Mouse (Mus musculus) CD4-positive, CD25-positive, alpha-beta regulatory T cell, adult 4 months (primary cell): ENCODE results near the gene Pcp4l1. TPM values are rescaled to one million over a fixed set of nuclear protein-coding genes. Genes with fewer than 3 reads are reported as not detected.
"Not testable (repeated sequence)": the region's sequence is repeated elsewhere in the genome, so short reads cannot be mapped to it uniquely, and the experiment has no call there.

Experiments used
- ATAC-seq: one replicate; pipeline ENCODE4 v1.8.0; 2017
- polyA plus RNA-seq, 2 experiments: library from polyadenylated mRNA; unstranded; fragments of 100-300 nt; shearing (Covaris generic); gene quantifications; one replicate each; pipeline ENCODE4 v1.2.1; 2017

Gene Pcp4l1
- polyA plus RNA-seq, 2 experiments from 2014 or later, result not detected

GRCm38 (mm10) chr1:171187851-171188700 lies 8.0 kb downstream of the Pcp4l1 start:
- no peak for ATAC-seq

GRCm38 (mm10) chr1:171185655-171186054 lies 10.4 kb downstream of the Pcp4l1 start:
- no peak for ATAC-seq

- ATAC-seq, result peak; percentile 96
These were observed 11.8 kb downstream of the Pcp4l1 start for GRCm38 (mm10) chr1:171184314-171184713.

- no peak for ATAC-seq
These were observed 12.4 kb downstream of the Pcp4l1 start for GRCm38 (mm10) chr1:171183620-171184019.

GRCm38 (mm10) chr1:171183025-171183424 lies 13.0 kb downstream of the Pcp4l1 start:
- ATAC-seq, result no peak

GRCm38 (mm10) chr1:171179487-171180171 lies 16.4 kb downstream of the Pcp4l1 start:
- ATAC-seq, result no peak

GRCm38 (mm10) chr1:171172779-171173178 lies 23.3 kb downstream of the Pcp4l1 start:
- no peak for ATAC-seq

DNA sequence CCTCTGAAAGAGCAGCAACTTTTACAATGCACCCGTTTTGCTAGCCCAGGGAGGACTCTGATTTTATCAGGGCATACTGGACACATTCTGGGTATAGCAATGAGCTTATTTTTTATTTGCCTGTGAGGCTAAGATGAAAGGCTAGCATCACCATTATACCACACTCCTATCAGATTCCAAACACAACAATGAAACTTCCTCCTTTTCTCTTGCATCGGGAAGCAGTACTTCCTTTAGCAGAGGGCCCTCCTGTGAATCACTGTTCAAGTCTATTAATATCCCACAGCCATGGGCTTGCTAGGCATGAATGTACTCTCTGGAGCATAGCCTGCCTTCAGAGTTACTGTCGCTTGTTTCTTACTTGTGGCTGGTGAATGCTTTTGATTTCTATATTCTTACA lies 24.9 kb downstream of the Pcp4l1 start:
- no peak for ATAC-seq

GRCm38 (mm10) chr1:171169913-171170312 lies 26.2 kb downstream of the Pcp4l1 start:
- no peak for ATAC-seq

GRCm38 (mm10) chr1:171168906-171169305 lies 27.2 kb downstream of the Pcp4l1 start:
- ATAC-seq, result no peak

DNA sequence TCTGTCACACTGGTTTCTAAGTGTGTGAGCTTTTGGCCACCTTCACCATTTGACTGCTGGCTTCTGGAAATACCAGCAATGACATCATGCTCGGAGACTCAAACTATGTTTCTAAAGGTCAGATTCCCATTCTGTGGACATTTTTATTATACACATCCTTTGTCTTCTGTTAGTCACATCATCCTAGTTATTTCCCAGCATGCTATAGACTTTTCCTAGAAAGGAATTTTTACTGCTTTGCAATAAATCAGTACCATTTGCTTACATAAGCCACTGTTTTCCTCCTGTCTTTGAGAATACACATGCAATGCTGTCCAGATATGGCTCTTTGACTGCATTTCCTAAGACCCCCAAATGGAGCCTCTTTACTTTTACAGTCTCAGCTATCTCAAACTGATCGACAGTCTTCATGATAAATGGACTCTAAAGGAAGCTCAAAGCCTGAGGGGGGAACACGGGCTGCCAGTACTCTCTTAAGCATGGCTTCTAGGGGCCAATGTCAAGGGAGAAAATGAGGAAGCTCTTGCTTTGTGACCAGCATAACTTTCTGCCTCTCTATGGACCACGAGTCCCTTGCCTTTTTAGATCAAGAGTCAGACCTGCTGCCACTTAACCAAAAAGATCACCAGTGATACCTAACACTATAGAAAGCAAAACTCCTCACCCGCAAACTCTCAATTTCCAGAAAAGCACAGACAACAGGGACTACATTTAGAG lies 30.3 kb downstream of the Pcp4l1 start:
- no peak for ATAC-seq

- no peak for ATAC-seq
These were observed 31.8 kb downstream of the Pcp4l1 start for GRCm38 (mm10) chr1:171164258-171164657.

GRCm38 (mm10) chr1:171162526-171162925 lies 33.5 kb downstream of the Pcp4l1 start:
- ATAC-seq, result no peak

- no peak for ATAC-seq
These were observed 36.5 kb downstream of the Pcp4l1 start for GRCm38 (mm10) chr1:171159485-171159975.

DNA sequence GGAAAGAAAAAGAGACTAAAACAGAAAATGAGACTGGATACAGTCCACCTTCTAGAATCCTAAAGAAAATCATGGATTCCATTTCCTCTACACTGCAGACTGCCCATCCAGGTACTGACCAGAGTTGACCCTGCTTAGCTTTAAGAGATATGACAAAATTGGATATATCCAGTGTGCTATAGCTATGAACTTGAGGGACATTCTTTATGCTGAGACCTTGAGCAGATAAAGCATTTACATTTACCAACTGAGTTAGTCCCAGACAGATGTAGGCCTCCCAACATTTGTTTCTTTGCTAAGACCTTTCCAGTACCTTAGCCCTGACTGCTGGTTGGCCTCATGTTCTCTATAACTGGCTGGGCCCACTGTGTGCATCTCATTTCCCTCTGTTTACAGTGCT lies 38.1 kb downstream of the Pcp4l1 start:
- no peak for ATAC-seq

- no peak for ATAC-seq
These were observed 39.4 kb downstream of the Pcp4l1 start for GRCm38 (mm10) chr1:171156644-171157043.

GRCm38 (mm10) chr1:171151966-171152365 lies 44.1 kb downstream of the Pcp4l1 start:
- no peak for ATAC-seq

DNA sequence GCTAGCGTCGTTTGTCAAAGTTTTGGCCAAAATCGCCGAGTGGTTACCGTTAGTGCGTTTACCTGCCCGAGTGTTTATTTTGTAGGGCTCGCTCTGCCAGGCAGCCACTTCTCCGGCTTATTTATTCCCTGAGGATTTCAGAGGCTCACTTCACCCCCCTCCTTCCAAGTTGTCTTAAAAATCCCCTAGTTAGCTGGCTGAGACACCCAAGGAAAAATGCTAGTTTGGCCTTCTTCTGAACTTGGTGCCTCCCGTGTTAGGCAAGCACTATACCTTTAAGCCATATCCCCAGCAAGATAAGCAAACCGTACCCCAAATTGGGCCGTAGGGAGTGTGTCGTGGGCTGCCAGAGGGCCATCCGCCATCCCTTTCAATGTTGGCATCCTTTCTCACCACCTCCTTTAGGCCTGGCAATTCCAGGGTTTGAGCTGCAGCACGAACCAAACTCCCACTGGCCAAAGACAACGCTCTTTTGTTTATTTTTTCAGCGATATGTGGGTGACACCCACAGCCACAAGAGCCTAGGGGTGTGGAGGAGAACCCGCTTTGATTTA lies 45.2 kb downstream of the Pcp4l1 start:
- peak; percentile 25 for ATAC-seq

- peak; percentile 99 for ATAC-seq
These were observed 45.9 kb downstream of the Pcp4l1 start, which contains the start of the genes Sdhc and Mpz for GRCm38 (mm10) chr1:171149974-171150760. Sdhc (minus strand) TSS chr1:171150603. Mpz (plus strand) TSS chr1:171150711.

GRCm38 (mm10) chr1:171142981-171143380 lies 53.1 kb downstream of the Pcp4l1 start:
- ATAC-seq, result not testable (repeated sequence)

GRCm38 (mm10) chr1:171137486-171138155 lies 58.4 kb downstream of the Pcp4l1 start:
- ATAC-seq, result not testable (repeated sequence)
